Mouse (Mus musculus): ENCODE measurements around the gene Smug1. TPM values are rescaled to one million over a fixed set of nuclear protein-coding genes. Genes with fewer than 3 reads are reported as not detected.
A peak's percentile ranks its signal among the peaks of the same experiment; 100 is the strongest.

Smug1 gene
- polyA plus RNA-seq, 1 experiment from 2014 or later = 10.6 TPM

GRCm38 (mm10) chr15:103190083-103190482 lies 23.2 kb upstream of the Smug1 start:
- H3K4me3 ChIP-seq (ENCODE audit: low read depth, low read length) = no peak overlapping the region
- H3K4me1 ChIP-seq (replicated peaks; ENCODE audit: control insufficient read depth, insufficient read depth) = no peaks in the 10 kb centered on the region
- peaks cover 11% of the 10 kb centered on the region; the same call in 1 of the 2 replicates for H3K36me3 ChIP-seq (ENCODE audit: control insufficient read depth, insufficient read depth, low read length)
- no peak for ATAC-seq (ENCODE audit: low FRiP score, low TSS enrichment)
- no peaks in the 10 kb centered on the region for H3K27me3 ChIP-seq (ENCODE audit: control insufficient read depth, insufficient read depth, low read length)
- no peak for TF ChIP-seq CTCF (IDR thresholded peaks at IDR 0.05; ENCODE audit: low read depth)
- TF ChIP-seq EP300 (optimal IDR thresholded peaks at IDR 0.05) = no peak
- WGBS = 75% methylated on average over 7 of the region's 7 CpGs
- no peak for DNase-seq (ENCODE audit: low spot score)
- no peak overlapping the region for H3K4me2 ChIP-seq (replicated peaks; ENCODE audit: low read depth)
- H3K9ac ChIP-seq (ENCODE audit: low read length) = no peak overlapping the region
- no peak overlapping the region for H3K27ac ChIP-seq (replicated peaks)
- no peaks in the 10 kb centered on the region for H3K9me3 ChIP-seq (ENCODE audit: control insufficient read depth, low read length)

GRCm38 (mm10) chr15:103187803-103188202 lies 20.9 kb upstream of the Smug1 start:
- Histone ChIP-seq H3K27me3 (ENCODE audit: control insufficient read depth, insufficient read depth, low read length) (no peaks in the 10 kb centered on the region), H3K9me3 (ENCODE audit: control insufficient read depth, low read length) (no peaks in the 10 kb centered on the region), H3K4me3 (ENCODE audit: low read depth, low read length) (no peak overlapping the region), H3K36me3 (ENCODE audit: control insufficient read depth, insufficient read depth, low read length) (peaks cover 6% of the 10 kb centered on the region; the same call in 1 of the 2 replicates), H3K4me2 (replicated peaks; ENCODE audit: low read depth) (no peak overlapping the region), H3K9ac (ENCODE audit: low read length) (no peak overlapping the region), H3K27ac (replicated peaks) (no peak overlapping the region), H3K4me1 (replicated peaks; ENCODE audit: control insufficient read depth, insufficient read depth) (peaks cover 5% of the 10 kb centered on the region; the same call in 1 of the 2 replicates)
- DNase-seq (ENCODE audit: low spot score) = no peak
- WGBS = 79% methylated on average over 6 of the region's 6 CpGs
- TF ChIP-seq CTCF (IDR thresholded peaks at IDR 0.05; ENCODE audit: low read depth) (no peak), EP300 (optimal IDR thresholded peaks at IDR 0.05) (no peak)
- ATAC-seq (ENCODE audit: low FRiP score, low TSS enrichment) = no peak

- no peaks in the 10 kb centered on the region for H3K36me3 ChIP-seq (ENCODE audit: control insufficient read depth, insufficient read depth, low read length)
- H3K9ac ChIP-seq (ENCODE audit: low read length) = no peak overlapping the region
- H3K4me1 ChIP-seq (replicated peaks; ENCODE audit: control insufficient read depth, insufficient read depth) = peaks cover 5% of the 10 kb centered on the region; the same call in 1 of the 2 replicates
- ATAC-seq (ENCODE audit: low FRiP score, low TSS enrichment) = no peak
- H3K27me3 ChIP-seq (ENCODE audit: control insufficient read depth, insufficient read depth, low read length) = no peaks in the 10 kb centered on the region
- H3K9me3 ChIP-seq (ENCODE audit: control insufficient read depth, low read length) = no peaks in the 10 kb centered on the region
- no peak overlapping the region for H3K27ac ChIP-seq (replicated peaks)
- H3K4me2 ChIP-seq (replicated peaks; ENCODE audit: low read depth) = no peak overlapping the region
- H3K4me3 ChIP-seq (ENCODE audit: low read depth, low read length) = no peak overlapping the region
- DNase-seq (ENCODE audit: low spot score) = peak; percentile 66
- no peak for TF ChIP-seq EP300 (optimal IDR thresholded peaks at IDR 0.05)
- peak; percentile 78 for TF ChIP-seq CTCF (IDR thresholded peaks at IDR 0.05; ENCODE audit: low read depth)
- WGBS = 42% methylated on average over 19 of the region's 19 CpGs
Measured at GRCm38 (mm10) chr15:103185462-103186198, 18.7 kb upstream of the Smug1 start.

GRCm38 (mm10) chr15:103183651-103184610 lies 17.0 kb upstream of the Smug1 start:
- DNase-seq (ENCODE audit: low spot score) (no peak), ATAC-seq (ENCODE audit: low FRiP score, low TSS enrichment) (no peak)
- H3K9me3 ChIP-seq (ENCODE audit: control insufficient read depth, low read length) = no peaks in the 10 kb centered on the region
- peak overlapping the region; percentile 76 for H3K4me2 ChIP-seq (replicated peaks; ENCODE audit: low read depth)
- H3K27ac ChIP-seq (replicated peaks) = no peak overlapping the region
- H3K4me1 ChIP-seq (replicated peaks; ENCODE audit: control insufficient read depth, insufficient read depth) = peaks cover 5% of the 10 kb centered on the region; the same call in 1 of the 2 replicates
- 14% methylated on average over 25 of the region's 25 CpGs for WGBS
- no peaks in the 10 kb centered on the region; the same call in 1 of the 2 replicates for H3K27me3 ChIP-seq (ENCODE audit: control insufficient read depth, insufficient read depth, low read length)
- H3K36me3 ChIP-seq (ENCODE audit: control insufficient read depth, insufficient read depth, low read length) = no peaks in the 10 kb centered on the region
- no peak overlapping the region for H3K9ac ChIP-seq (ENCODE audit: low read length)
- TF ChIP-seq EP300 (optimal IDR thresholded peaks at IDR 0.05) (no peak), CTCF (IDR thresholded peaks at IDR 0.05; ENCODE audit: low read depth) (peak; percentile 49)
- no peak overlapping the region for H3K4me3 ChIP-seq (ENCODE audit: low read depth, low read length)

GRCm38 (mm10) chr15:103183135-103183534 lies 16.2 kb upstream of the Smug1 start:
- no peaks in the 10 kb centered on the region for H3K9me3 ChIP-seq (ENCODE audit: control insufficient read depth, low read length)
- no peaks in the 10 kb centered on the region for H3K36me3 ChIP-seq (ENCODE audit: control insufficient read depth, insufficient read depth, low read length)
- ATAC-seq (ENCODE audit: low FRiP score, low TSS enrichment) (peak; percentile 53; the same call in 1 of the 2 replicates), DNase-seq (ENCODE audit: low spot score) (peak; percentile 79)
- H3K4me2 ChIP-seq (replicated peaks; ENCODE audit: low read depth) = peak overlapping the region; percentile 76
- H3K4me3 ChIP-seq (ENCODE audit: low read depth, low read length) = peak overlapping the region; percentile 23; the same call in 1 of the 2 replicates
- H3K27me3 ChIP-seq (ENCODE audit: control insufficient read depth, insufficient read depth, low read length) = no peaks in the 10 kb centered on the region; the same call in 1 of the 2 replicates
- no peak overlapping the region for H3K27ac ChIP-seq (replicated peaks)
- TF ChIP-seq EP300 (optimal IDR thresholded peaks at IDR 0.05) = no peak
- peak; percentile 81 for TF ChIP-seq CTCF (IDR thresholded peaks at IDR 0.05; ENCODE audit: low read depth)
- peaks cover 5% of the 10 kb centered on the region; the same call in 1 of the 2 replicates for H3K4me1 ChIP-seq (replicated peaks; ENCODE audit: control insufficient read depth, insufficient read depth)
- 2% methylated on average over 21 of the region's 21 CpGs for WGBS
- H3K9ac ChIP-seq (ENCODE audit: low read length) = no peak overlapping the region

Measured in stomach, postnatal 0 days (tissue).